Mouse (Mus musculus) limb, embryonic 11.5 days (tissue): ENCODE measurements around the gene Xrcc5. TPM values are rescaled to one million over a fixed set of nuclear protein-coding genes. Genes with fewer than 3 reads are reported as not detected.

Experiments
- ATAC-seq: fragments of 200-750 bp; cut with Nextera tagmentation; 2 replicates; pipeline ENCODE4 v1.8.0; 2017; ENCODE audit warnings: low read depth; ENCODE audit not compliant: insufficient number of reproducible peaks, low FRiP score, low TSS enrichment
- DNase-seq: peaks from one replicate; pipeline ENCODE4 v3.0.0-alpha.2; 2015; ENCODE audit warnings: low spot score
- H3K27ac ChIP-seq: fragments of 300-500 bp; sonication (generic); replicated peaks from 2 replicates; pipeline ENCODE4 v1.5.1; 2014; ENCODE audit warnings: low read depth, mild to moderate bottlenecking, low read length
- H3K27me3 ChIP-seq: fragments of 300-500 bp; sonication (generic); 2 replicates; pipeline ENCODE4 v1.6.1; 2014; ENCODE audit warnings: mild to moderate bottlenecking, low read length, mixed read lengths; ENCODE audit not compliant: control insufficient read depth, insufficient read depth
- H3K36me3 ChIP-seq: fragments of 300-500 bp; sonication (generic); 2 replicates; pipeline ENCODE4 v1.6.1; 2014; ENCODE audit warnings: mild to moderate bottlenecking, low read length, moderate library complexity, mixed read lengths; ENCODE audit not compliant: control insufficient read depth, insufficient read depth
- H3K4me1 ChIP-seq: fragments of 300-500 bp; sonication (generic); 2 replicates; pipeline ENCODE4 v1.6.1; 2014; ENCODE audit warnings: low read length, mixed read lengths; ENCODE audit not compliant: control insufficient read depth, insufficient read depth
- H3K4me2 ChIP-seq: fragments of 300-500 bp; sonication (generic); 2 replicates; pipeline ENCODE4 v1.6.1; 2014; ENCODE audit warnings: low read depth, mild to moderate bottlenecking, moderate library complexity; ENCODE audit not compliant: severe bottlenecking
- H3K4me3 ChIP-seq: fragments of 300-500 bp; sonication (generic); 2 replicates; pipeline ENCODE4 v1.5.1; 2014; ENCODE audit warnings: low read depth, low read length
- H3K9ac ChIP-seq: fragments of 300-500 bp; sonication (generic); 2 replicates; pipeline ENCODE4 v1.6.1; 2014; ENCODE audit warnings: mild to moderate bottlenecking, low read length
- H3K9me3 ChIP-seq: fragments of 300-500 bp; sonication (generic); 2 replicates; pipeline ENCODE4 v1.6.1; 2016; ENCODE audit warnings: low read length; ENCODE audit not compliant: control insufficient read depth
- WGBS: fragments of 180-500 bp; shearing (Covaris S2); extraction: QIAGEN DNeasy Blood & Tissue Kit; methylation state at CpG from one replicate; pipeline ENCODE4 v1.1.7; 2014; 5-methylcytosine and 5-hydroxymethylcytosine counted together
- polyA plus RNA-seq: library from polyadenylated mRNA; unstranded; fragments of >200 nt; fragmentation: Nextera tagmentation; extraction: Ambion mirVana; gene quantifications from 2 replicates; pipeline ENCODE4 v1.2.1, GENCODE M21; 2014

Xrcc5 gene
- polyA plus RNA-seq, 1 experiment from 2014 or later: 78.9 TPM

DNA sequence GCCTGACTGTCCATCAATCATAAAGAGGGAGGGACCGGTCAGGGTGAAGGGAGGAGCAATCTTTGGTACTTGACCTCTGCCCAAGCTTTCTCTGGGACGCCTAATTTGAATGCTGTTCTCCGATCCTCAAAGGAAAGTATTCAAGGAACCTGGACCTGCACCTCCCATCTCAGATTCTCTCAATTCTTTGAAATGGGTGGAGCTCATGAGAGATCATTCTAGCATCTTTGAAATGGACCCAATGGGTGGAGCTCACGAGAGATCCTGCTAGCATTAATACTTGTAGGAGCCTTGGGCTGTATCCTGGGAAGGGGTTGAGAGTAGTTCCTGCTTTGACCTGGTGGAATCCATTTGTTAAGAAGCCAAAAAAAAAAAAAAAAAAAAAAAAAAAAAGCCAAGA is 119.2 kb downstream of the Xrcc5 start:
- Histone ChIP-seq H3K4me3 (no peak overlapping the region), H3K4me1 (no peaks in the 10 kb centered on the region), H3K4me2 (no peak overlapping the region), H3K9me3 (no peaks in the 10 kb centered on the region), H3K9ac (no peak overlapping the region), H3K27me3 (no peaks in the 10 kb centered on the region), H3K27ac (no peak overlapping the region), H3K36me3 (no peaks in the 10 kb centered on the region)
- ATAC-seq (no peak), DNase-seq (no peak)
- WGBS: 81% methylated on average over 4 of the region's 4 CpGs

DNA sequence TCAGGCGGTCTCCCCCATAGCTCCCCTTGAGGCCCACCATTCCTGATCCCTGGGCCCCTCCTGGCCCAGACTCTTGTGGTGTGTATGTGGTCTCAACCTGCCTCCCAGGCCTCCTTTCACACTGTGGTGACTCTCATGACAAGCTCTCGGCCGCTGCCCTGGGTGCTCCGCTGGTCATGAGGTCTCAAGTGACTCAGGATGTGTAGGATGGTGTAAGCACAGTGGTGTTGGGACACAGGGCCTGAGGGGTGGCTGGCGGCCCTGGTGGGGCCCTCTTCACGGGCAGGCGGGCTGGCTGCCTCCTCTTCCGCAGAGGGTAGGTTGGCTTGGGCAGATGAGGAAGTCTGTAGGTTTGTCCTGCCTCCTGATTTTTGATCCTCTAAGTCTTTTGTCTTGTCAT is 121.3 kb downstream of the Xrcc5 start:
- DNase-seq (no peak), ATAC-seq (no peak)
- Histone ChIP-seq H3K4me1 (no peaks in the 10 kb centered on the region), H3K4me2 (no peak overlapping the region), H3K27ac (no peak overlapping the region), H3K9me3 (no peaks in the 10 kb centered on the region), H3K27me3 (no peaks in the 10 kb centered on the region), H3K4me3 (no peak overlapping the region), H3K9ac (no peak overlapping the region), H3K36me3 (no peaks in the 10 kb centered on the region)
- 91% methylated on average over 8 of the region's 8 CpGs for WGBS

DNA sequence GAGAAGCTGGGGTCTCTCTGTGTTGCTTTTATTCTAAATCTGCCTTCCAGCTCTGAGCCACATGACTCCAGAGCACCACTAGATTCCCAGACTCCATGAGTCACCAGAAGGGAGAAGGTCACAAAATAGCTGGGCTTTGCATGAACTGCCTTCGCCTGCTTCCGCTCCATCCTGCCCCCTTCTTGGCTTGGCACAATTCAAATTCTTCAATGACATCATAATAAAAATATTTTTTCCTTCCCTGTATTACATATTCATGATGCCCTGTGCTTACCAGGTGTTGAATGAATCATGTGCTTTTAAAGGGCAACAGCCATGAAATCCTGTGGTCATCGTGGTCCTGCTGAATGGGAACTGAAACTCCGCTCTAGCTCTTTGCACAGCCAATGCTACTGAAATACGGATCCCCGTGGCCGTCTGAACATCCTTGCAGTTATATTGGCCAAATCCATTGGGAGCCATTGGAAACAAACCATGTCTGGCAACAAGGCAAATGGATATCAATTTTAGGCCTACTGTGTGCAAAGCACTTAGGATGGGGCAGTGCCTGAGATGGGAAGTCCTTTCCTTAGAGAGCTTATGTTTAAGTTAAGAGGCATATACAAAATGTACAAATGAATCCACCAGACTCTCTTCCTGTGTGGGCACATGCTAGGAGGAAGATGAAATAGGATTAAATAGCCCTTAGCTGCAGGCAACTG is 122.0 kb downstream of the Xrcc5 start:
- Histone ChIP-seq H3K9me3 (no peaks in the 10 kb centered on the region), H3K4me2 (no peak overlapping the region), H3K9ac (no peak overlapping the region), H3K27ac (no peak overlapping the region), H3K4me1 (no peaks in the 10 kb centered on the region), H3K36me3 (no peaks in the 10 kb centered on the region), H3K4me3 (no peak overlapping the region), H3K27me3 (no peaks in the 10 kb centered on the region)
- ATAC-seq (no peak), DNase-seq (no peak)
- 90% methylated on average over 7 of the region's 7 CpGs for WGBS

DNA sequence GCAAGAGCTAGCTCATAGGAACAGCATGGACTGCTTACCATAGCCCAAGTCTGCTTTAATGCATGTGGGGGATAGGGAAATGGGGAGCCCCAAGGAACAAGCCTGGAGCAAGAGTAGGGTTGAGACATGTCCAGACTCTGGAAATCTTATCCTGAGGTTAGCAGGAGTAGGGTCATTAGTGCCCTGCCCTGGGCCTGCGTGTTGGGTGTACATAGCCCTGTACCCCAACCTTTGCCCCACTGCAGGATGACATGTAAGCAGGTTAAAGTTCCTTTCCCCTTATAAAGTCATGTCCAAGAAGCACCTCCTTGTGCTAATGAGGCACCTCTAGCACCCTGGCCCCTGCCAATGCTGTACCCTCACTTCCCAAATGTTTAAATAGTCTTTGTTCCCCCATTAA is 125.4 kb downstream of the Xrcc5 start:
- H3K4me3 ChIP-seq: no peak overlapping the region
- H3K27me3 ChIP-seq: no peaks in the 10 kb centered on the region
- 94% methylated on average over 1 of the region's 1 CpGs for WGBS
- H3K36me3 ChIP-seq: no peaks in the 10 kb centered on the region
- ATAC-seq (no peak), DNase-seq (no peak)
- H3K27ac ChIP-seq: no peak overlapping the region
- no peak overlapping the region for H3K4me2 ChIP-seq
- no peaks in the 10 kb centered on the region for H3K9me3 ChIP-seq
- no peaks in the 10 kb centered on the region for H3K4me1 ChIP-seq
- H3K9ac ChIP-seq: no peak overlapping the region

DNA sequence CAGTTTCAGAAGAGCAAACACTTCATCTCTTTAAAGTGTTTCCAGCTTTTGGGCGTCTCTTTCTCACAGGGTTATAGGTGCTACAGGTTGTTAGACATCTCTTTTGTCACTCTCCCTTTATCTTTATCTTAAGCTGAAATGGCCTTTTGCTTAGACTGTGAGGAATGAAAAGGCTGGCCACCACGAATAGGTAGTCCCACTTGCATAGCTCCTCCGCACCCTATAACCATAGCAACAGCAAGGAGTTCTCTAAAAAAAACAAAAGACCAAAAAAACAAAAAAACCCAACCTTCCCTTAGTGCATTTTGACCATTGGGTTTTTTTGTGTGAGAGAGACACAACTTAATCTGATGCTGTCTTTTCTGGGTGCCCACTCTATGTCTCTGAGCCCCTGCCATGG is 127.3 kb downstream of the Xrcc5 start:
- Histone ChIP-seq H3K9me3 (no peaks in the 10 kb centered on the region), H3K27me3 (no peaks in the 10 kb centered on the region), H3K4me1 (no peaks in the 10 kb centered on the region), H3K4me3 (no peak overlapping the region), H3K27ac (no peak overlapping the region), H3K9ac (no peak overlapping the region), H3K36me3 (no peaks in the 10 kb centered on the region), H3K4me2 (no peak overlapping the region)
- WGBS: 79% methylated on average over 3 of the region's 3 CpGs
- ATAC-seq: no peak
- no peak for DNase-seq

DNA sequence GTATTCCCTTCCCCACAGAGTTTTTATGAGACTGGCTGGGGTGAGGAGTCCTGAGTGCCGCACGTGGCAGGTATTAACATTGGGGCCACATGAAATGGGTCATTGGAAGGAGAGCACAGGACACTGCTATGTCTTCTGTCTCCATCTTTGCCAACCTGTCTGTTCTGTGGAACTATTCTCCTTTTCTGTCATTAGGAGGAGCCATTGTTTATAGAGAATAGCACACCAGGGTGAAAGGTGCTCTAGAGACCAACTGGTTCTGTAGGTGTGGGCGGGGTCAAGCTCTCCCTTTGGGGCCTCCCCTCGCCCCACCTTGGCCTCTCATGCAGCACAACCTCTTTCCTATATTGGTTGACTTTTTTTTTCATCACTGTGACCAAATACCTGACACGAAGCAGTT is 129.7 kb downstream of the Xrcc5 start:
- H3K4me2 ChIP-seq: no peak overlapping the region
- H3K27me3 ChIP-seq: no peaks in the 10 kb centered on the region
- no peaks in the 10 kb centered on the region for H3K4me1 ChIP-seq
- no peak overlapping the region for H3K27ac ChIP-seq
- DNase-seq (no peak), ATAC-seq (no peak)
- no peak overlapping the region for H3K9ac ChIP-seq
- H3K36me3 ChIP-seq: no peaks in the 10 kb centered on the region
- 75% methylated on average over 5 of the region's 5 CpGs for WGBS
- no peak overlapping the region for H3K4me3 ChIP-seq
- H3K9me3 ChIP-seq: no peaks in the 10 kb centered on the region

DNA sequence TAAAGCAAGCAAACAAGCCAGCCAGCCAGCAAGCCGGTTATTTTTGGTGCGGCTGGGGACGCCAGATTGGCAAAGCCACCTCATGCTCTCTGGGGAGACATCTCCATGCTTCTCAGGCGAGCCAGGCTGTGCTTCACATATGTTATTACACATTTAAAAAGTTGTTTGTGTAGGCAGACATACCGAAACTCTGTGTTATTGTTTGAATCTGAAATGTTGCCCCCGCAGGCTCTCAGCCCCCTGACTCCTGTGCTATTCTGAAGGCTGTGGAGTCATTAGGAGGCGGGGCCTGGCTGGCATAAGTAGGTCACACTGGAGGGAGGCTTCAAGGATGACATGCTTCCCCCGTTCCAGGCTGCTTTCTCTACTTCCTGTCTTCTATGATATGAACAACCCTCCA is 131.9 kb downstream of the Xrcc5 start:
- WGBS: 79% methylated on average over 8 of the region's 8 CpGs
- no peak for DNase-seq
- Histone ChIP-seq H3K4me2 (no peak overlapping the region), H3K9ac (no peak overlapping the region), H3K27me3 (no peaks in the 10 kb centered on the region), H3K4me1 (no peaks in the 10 kb centered on the region), H3K27ac (no peak overlapping the region), H3K4me3 (no peak overlapping the region), H3K9me3 (no peaks in the 10 kb centered on the region), H3K36me3 (no peaks in the 10 kb centered on the region)
- no peak for ATAC-seq

DNA sequence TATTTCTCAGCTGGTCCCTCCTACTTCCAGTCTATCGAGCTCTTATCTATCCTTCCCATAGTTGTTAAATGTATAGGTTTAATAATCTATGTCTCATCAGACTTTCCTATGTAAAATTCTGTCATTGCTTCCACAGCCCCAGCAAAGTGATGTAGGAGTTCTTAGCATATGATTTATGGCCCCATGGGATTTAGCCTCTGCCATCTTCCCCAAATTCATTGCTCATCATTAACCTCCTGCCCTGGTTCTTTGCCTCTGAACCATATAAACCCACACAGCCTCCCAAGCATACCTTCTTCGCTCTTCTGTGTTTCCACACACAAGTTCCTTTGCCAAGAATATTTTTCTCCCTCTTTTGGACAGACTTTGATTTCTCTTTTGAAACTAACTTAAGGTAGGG is 135.5 kb downstream of the Xrcc5 start:
- Histone ChIP-seq H3K4me3 (no peak overlapping the region), H3K9ac (no peak overlapping the region), H3K4me2 (no peak overlapping the region), H3K4me1 (no peaks in the 10 kb centered on the region), H3K27ac (no peak overlapping the region), H3K36me3 (no peaks in the 10 kb centered on the region), H3K9me3 (no peaks in the 10 kb centered on the region), H3K27me3 (no peaks in the 10 kb centered on the region)
- WGBS: 95% methylated on average over 2 of the region's 2 CpGs
- DNase-seq: no peak
- no peak for ATAC-seq
